Mouse (Mus musculus): Measurements from ENCODE around the gene Naglu.

The Naglu gene

GRCm38 (mm10) chr11:101066549-101067412 is 3.0 kb upstream of the Naglu start:
- TF ChIP-seq POU5F1 (IDR thresholded peaks at IDR 0.05; ENCODE audit: borderline replicate concordance, low read length) (no peak), CTCF (conservative IDR thresholded peaks at IDR 0.05; ENCODE audit: low read length) (peak; percentile 69), NANOG (IDR thresholded peaks at IDR 0.05; ENCODE audit: borderline replicate concordance, low read length) (no peak)
- Histone ChIP-seq H3K36me3 (ENCODE audit: insufficient read depth, low read length) (peaks cover 6% of the 10 kb centered on the region; the same call in 1 of the 2 replicates), H3K4me1 (replicated peaks; ENCODE audit: low read depth, low read length) (peaks cover 53% of the 10 kb centered on the region), H3K27me3 (ENCODE audit: insufficient read depth, low read length) (peaks cover 38% of the 10 kb centered on the region), H3K9me3 (ENCODE audit: low read length) (no peaks in the 10 kb centered on the region), H3K4me3 (replicated peaks; ENCODE audit: low read length) (peak overlapping the region; percentile 67)

GRCm38 (mm10) chr11:101070189-101070527 is 346 bp downstream of the Naglu start:
- Histone ChIP-seq H3K9me3 (ENCODE audit: low read length) (no peaks in the 10 kb centered on the region), H3K4me1 (replicated peaks; ENCODE audit: low read depth, low read length) (peaks cover 29% of the 10 kb centered on the region), H3K27me3 (ENCODE audit: insufficient read depth, low read length) (peaks cover 64% of the 10 kb centered on the region), H3K4me3 (replicated peaks; ENCODE audit: low read length) (peak overlapping the region; percentile 92), H3K36me3 (ENCODE audit: insufficient read depth, low read length) (no peaks in the 10 kb centered on the region)
- TF ChIP-seq NANOG (IDR thresholded peaks at IDR 0.05; ENCODE audit: borderline replicate concordance, low read length) (no peak), CTCF (conservative IDR thresholded peaks at IDR 0.05; ENCODE audit: low read length) (no peak), POU5F1 (IDR thresholded peaks at IDR 0.05; ENCODE audit: borderline replicate concordance, low read length) (no peak)

GRCm38 (mm10) chr11:101070987-101071386 is 1.2 kb downstream of the Naglu start:
- Histone ChIP-seq H3K9me3 (ENCODE audit: low read length) (no peaks in the 10 kb centered on the region), H3K4me1 (replicated peaks; ENCODE audit: low read depth, low read length) (peaks cover 30% of the 10 kb centered on the region), H3K27me3 (ENCODE audit: insufficient read depth, low read length) (peaks cover 65% of the 10 kb centered on the region), H3K36me3 (ENCODE audit: insufficient read depth, low read length) (no peaks in the 10 kb centered on the region), H3K4me3 (replicated peaks; ENCODE audit: low read length) (peak overlapping the region; percentile 92; the same call in 1 of the 2 replicates)
- TF ChIP-seq CTCF (conservative IDR thresholded peaks at IDR 0.05; ENCODE audit: low read length) (no peak), NANOG (IDR thresholded peaks at IDR 0.05; ENCODE audit: borderline replicate concordance, low read length) (no peak), POU5F1 (IDR thresholded peaks at IDR 0.05; ENCODE audit: borderline replicate concordance, low read length) (no peak)

GRCm38 (mm10) chr11:101071810-101072428 is 2.1 kb downstream of the Naglu start:
- no peak for TF ChIP-seq NANOG (IDR thresholded peaks at IDR 0.05; ENCODE audit: borderline replicate concordance, low read length)
- no peak for TF ChIP-seq POU5F1 (IDR thresholded peaks at IDR 0.05; ENCODE audit: borderline replicate concordance, low read length)
- TF ChIP-seq CTCF (conservative IDR thresholded peaks at IDR 0.05; ENCODE audit: low read length) = no peak
- Histone ChIP-seq H3K27me3 (ENCODE audit: insufficient read depth, low read length) (peaks cover 70% of the 10 kb centered on the region), H3K4me1 (replicated peaks; ENCODE audit: low read depth, low read length) (peaks cover 29% of the 10 kb centered on the region), H3K9me3 (ENCODE audit: low read length) (no peaks in the 10 kb centered on the region), H3K36me3 (ENCODE audit: insufficient read depth, low read length) (no peaks in the 10 kb centered on the region), H3K4me3 (replicated peaks; ENCODE audit: low read length) (no peak overlapping the region)

- Histone ChIP-seq H3K9me3 (ENCODE audit: low read length) (no peaks in the 10 kb centered on the region), H3K4me3 (replicated peaks; ENCODE audit: low read length) (peak within 1 kb of the TSS; percentile 70), H3K4me1 (replicated peaks; ENCODE audit: low read depth, low read length) (peaks cover 54% of the 10 kb centered on the region), H3K27me3 (ENCODE audit: insufficient read depth, low read length) (peaks cover 78% of the 10 kb centered on the region), H3K36me3 (ENCODE audit: insufficient read depth, low read length) (no peaks in the 10 kb centered on the region)
- no peak for TF ChIP-seq NANOG (IDR thresholded peaks at IDR 0.05; ENCODE audit: borderline replicate concordance, low read length)
- TF ChIP-seq POU5F1 (IDR thresholded peaks at IDR 0.05; ENCODE audit: borderline replicate concordance, low read length) = no peak
- TF ChIP-seq CTCF (conservative IDR thresholded peaks at IDR 0.05; ENCODE audit: low read length) = no peak
These were observed 8.3 kb downstream of the Naglu start, which contains the start of gene Hsd17b1 for GRCm38 (mm10) chr11:101078121-101078520. Gene Hsd17b1 (plus strand): TSS chr11:101078411.

GRCm38 (mm10) chr11:101079746-101080145 is 9.9 kb downstream of the Naglu start:
- peak overlapping the region; percentile 70 for H3K4me3 ChIP-seq (replicated peaks; ENCODE audit: low read length)
- peaks cover 12% of the 10 kb centered on the region for H3K36me3 ChIP-seq (ENCODE audit: insufficient read depth, low read length)
- peaks cover 68% of the 10 kb centered on the region for H3K4me1 ChIP-seq (replicated peaks; ENCODE audit: low read depth, low read length)
- no peak for TF ChIP-seq CTCF (conservative IDR thresholded peaks at IDR 0.05; ENCODE audit: low read length)
- no peak for TF ChIP-seq NANOG (IDR thresholded peaks at IDR 0.05; ENCODE audit: borderline replicate concordance, low read length)
- TF ChIP-seq POU5F1 (IDR thresholded peaks at IDR 0.05; ENCODE audit: borderline replicate concordance, low read length) = no peak
- H3K9me3 ChIP-seq (ENCODE audit: low read length) = no peaks in the 10 kb centered on the region
- H3K27me3 ChIP-seq (ENCODE audit: insufficient read depth, low read length) = peaks cover 64% of the 10 kb centered on the region

- Histone ChIP-seq H3K4me1 (replicated peaks; ENCODE audit: low read depth, low read length) (peaks cover 73% of the 10 kb centered on the region), H3K4me3 (replicated peaks; ENCODE audit: low read length) (peak overlapping the region; percentile 70; the same call in 1 of the 2 replicates)
These were observed 10.6 kb downstream of the Naglu start for GRCm38 (mm10) chr11:101080421-101080820.

GRCm38 (mm10) chr11:101081659-101082058 is 11.8 kb downstream of the Naglu start:
- TF ChIP-seq NANOG (IDR thresholded peaks at IDR 0.05; ENCODE audit: borderline replicate concordance, low read length) (no peak), CTCF (conservative IDR thresholded peaks at IDR 0.05; ENCODE audit: low read length) (no peak), POU5F1 (IDR thresholded peaks at IDR 0.05; ENCODE audit: borderline replicate concordance, low read length) (no peak)
- Histone ChIP-seq H3K4me3 (replicated peaks; ENCODE audit: low read length) (peak overlapping the region; percentile 94), H3K36me3 (ENCODE audit: insufficient read depth, low read length) (peaks cover 27% of the 10 kb centered on the region), H3K27me3 (ENCODE audit: insufficient read depth, low read length) (peaks cover 54% of the 10 kb centered on the region), H3K4me1 (replicated peaks; ENCODE audit: low read depth, low read length) (peaks cover 77% of the 10 kb centered on the region), H3K9me3 (ENCODE audit: low read length) (no peaks in the 10 kb centered on the region)

More at GRCm38 (mm10) chr11:101080421-101080820, 10.6 kb downstream of the Naglu start:
- Histone ChIP-seq H3K27me3 (ENCODE audit: insufficient read depth, low read length) (peaks cover 64% of the 10 kb centered on the region), H3K36me3 (ENCODE audit: insufficient read depth, low read length) (peaks cover 17% of the 10 kb centered on the region), H3K9me3 (ENCODE audit: low read length) (no peaks in the 10 kb centered on the region)
- TF ChIP-seq POU5F1 (IDR thresholded peaks at IDR 0.05; ENCODE audit: borderline replicate concordance, low read length) (no peak), CTCF (conservative IDR thresholded peaks at IDR 0.05; ENCODE audit: low read length) (no peak), NANOG (IDR thresholded peaks at IDR 0.05; ENCODE audit: borderline replicate concordance, low read length) (no peak)

Data from E14TG2a.4 (cell line).